Mouse (Mus musculus): Measurements from ENCODE around the gene Rita1.
A peak's percentile ranks its signal among the peaks of the same experiment; 100 is the strongest.

The Rita1 gene

DNA sequence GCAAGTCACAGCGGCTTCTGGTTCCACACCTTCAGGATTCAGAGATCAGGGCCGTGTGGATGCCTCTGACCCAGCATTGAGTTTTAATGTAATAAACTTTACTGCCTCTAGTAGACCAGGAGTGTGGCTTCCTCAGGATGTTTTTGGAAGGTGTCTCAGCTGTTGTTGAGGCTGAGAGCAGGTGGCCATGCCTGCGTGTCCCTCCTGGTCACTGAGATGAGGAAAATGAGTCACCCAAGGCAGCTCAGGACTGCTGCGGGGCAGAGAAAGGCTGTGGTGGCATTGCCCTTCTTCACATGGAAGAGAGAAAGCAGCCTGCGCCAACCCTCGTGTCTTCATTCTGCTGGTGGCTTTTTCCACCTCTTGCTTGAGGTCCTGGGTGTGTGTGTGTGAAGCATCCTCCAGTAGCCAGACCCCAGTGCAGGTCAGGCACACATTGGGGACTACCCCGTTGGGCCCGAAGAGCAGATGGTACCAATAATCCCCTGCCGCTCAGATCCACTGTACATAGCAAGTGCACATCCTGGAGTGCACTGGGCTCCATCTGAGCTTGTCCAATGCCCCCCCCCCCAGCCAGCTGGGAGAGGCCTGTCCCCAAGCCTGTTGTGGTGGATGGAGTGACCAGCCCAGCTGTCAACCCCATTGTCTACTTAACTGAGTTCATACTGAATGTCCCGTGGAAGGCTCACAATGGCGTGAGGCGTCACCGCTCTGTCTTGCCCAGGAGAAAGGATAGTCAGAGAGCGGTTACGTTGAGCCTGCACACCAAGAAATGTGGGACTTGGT is 15.3 kb upstream of the Rita1 start:
- no peak for DNase-seq (ENCODE audit: low spot score)

DNA sequence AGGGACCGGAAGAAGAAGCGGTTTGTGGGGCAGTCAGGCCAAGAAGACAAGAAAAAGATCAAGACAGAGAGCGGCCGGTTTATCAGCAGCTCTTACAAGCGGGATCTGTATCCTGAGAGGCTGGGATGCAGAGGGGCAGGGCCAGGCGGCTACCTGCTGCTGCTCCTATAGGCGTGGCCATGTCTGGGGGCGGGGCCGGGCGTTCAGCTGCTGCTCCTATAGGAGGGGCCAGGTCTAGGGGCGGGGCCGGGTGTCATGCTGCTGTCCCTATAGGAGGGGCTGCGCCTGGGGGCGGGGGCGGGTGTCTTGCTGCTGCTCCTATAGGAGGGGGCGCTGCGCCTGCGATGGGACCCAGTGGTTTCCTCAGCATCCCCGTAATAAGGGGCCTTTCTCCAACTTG is 14.0 kb upstream of the Rita1 start:
- DNase-seq (ENCODE audit: low spot score): no peak

DNA sequence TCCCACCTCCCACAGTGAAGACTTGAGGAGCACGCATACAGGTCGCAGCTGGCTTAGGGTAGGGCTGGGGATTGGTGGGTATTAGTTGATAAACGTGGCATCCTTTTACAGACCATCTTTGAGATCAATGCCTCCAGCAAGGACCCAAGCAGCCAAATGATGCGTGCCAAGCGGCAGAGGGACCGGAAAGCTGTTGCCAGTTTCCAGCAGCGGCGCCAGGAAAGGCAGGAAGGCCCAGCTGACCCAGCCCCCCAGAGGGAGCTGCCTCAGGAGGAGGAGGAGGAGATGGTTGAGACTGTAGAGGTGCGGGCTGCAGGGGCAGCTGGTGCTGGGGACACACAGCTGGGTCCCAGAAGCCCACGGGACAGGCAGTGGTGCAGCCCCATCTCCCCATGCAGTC is 12.0 kb upstream of the Rita1 start:
- DNase-seq (ENCODE audit: low spot score): no peak

DNA sequence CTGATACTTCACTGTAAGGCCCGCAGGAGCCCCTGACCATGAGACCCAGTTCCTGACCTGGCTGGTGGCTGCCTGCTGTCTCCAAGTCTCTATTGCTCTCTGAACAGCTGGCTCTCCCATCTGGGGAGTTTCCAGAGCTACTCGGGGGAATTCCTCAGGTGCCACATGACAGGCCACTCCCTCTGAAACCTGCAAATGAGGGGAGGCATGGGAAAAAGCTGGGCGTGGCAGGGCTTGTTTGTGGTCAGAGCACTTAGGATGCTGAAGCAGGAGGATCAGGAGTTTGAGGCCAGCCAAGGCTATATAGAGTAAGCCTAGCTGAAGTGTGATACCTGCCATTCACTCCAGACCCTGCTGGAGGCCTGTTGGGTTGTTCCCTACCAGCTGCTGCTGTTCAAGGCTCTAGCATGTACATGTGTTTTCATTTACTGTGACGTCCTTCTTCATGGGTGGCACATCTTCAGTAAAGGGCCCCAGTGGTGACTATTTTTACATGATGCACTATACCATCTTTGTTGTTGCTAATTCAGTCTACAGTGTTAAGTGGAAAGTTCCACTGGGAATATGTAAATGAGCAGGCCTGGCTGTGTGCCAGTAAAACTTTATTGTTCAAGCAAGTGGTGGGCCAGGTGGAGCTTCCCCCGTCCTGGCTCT is 9.9 kb upstream of the Rita1 start:
- no peak for DNase-seq (ENCODE audit: low spot score)

DNA sequence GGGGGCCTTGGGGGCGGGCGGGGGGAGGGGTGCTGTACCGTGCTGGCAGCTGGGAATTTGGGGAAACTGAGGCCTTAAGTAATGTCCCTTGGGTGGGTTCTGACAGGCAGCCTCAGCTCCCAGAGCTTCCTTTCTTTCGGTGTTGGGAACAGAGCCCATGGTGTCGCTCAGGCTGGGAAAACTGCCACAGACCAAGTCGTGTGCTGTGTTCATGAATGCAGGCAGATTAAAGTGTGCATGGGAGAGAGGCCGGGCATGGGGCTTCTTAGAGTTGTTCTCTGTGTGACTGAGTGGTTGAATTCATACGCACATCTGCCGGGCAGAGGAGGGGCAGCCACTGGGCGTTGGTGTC is 9.4 kb upstream of the Rita1 start:
- DNase-seq (ENCODE audit: low spot score): no peak

DNA sequence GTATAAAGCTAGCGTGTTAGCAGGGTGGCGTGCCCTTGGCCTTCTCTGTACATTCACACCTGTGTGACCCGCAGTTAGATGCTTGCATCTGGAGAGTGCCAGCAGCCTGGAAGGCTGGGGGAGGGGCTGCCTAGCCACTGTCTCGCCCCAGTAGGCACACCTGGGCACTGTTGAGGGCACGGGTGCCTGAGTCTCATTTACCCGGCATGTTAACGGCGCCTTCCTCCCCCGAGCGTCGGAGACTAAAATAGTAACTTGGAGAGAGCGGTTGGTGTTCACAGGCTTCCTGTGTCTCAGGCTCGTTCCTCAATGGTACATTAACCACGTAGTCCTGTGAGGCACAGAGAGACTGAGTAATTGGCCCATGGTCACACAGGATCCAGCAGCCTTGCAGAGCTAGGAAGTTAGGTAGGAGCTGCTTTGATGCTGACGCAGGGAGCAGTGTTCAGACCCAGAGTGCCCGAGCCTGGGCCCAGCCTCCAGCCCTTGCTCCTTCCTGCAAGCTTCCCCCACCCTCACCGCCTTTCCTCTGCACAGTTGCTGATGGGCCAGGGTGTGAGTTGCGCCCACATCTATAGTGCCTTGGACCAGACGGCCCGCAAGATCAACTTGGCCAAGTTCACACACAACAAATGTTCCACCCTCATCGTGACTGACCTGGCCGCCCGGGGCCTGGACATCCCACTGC is 8.8 kb upstream of the Rita1 start:
- DNase-seq (ENCODE audit: low spot score): no peak

DNA sequence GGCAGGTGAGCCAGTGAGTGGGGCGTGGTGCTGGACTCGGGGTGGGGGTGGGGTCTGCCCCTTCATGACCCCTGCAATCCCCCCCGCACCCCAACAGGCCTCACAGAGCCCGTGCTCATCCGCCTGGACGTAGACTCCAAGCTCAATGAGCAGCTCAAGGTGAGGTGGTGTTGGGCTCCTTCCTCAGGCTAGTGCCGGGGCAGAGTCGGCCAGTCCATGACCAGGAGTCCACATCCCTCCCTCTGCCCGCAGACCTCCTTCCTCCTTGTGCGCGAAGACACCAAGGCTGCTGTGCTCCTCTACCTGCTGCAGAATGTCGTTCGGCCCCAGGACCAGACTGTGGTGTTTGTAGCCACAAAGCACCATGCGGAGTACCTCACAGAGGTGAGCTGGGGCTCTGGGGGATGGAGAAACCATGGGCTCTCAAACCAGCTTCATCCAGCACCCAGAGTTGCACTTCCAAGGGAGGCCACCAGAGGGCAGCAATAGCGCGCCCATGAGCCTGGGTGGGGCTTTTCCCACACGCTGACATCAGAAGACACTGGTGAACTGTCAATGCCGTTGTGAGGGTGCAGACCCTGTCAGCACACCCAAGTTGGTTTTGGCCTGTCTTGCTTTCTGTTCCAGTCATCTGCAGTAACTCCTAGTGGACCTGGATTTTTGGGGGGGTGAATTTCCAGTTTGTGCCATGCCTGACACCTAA is 8.1 kb upstream of the Rita1 start:
- DNase-seq (ENCODE audit: low spot score): peak; percentile 47

DNA sequence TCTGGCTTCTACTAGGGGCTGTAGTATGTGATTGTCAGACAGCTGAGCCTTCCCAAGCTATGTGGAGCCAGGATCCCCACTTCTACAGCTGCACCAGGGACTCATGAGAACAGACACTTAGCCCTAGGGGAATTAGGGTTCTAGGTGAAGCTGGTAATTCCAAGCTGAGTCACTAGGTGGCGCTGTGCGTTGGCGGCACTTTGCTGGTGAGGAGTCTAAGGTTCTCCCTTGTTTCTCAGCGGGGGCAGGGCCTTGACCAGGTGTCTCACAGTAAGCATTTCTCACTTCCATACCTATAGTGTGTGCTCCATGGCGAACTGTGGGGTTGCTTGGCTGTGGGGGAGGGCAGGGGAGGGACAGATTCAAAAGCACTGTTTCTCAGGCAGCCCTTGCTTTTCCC is 6.8 kb upstream of the Rita1 start:
- no peak for DNase-seq (ENCODE audit: low spot score)

DNA sequence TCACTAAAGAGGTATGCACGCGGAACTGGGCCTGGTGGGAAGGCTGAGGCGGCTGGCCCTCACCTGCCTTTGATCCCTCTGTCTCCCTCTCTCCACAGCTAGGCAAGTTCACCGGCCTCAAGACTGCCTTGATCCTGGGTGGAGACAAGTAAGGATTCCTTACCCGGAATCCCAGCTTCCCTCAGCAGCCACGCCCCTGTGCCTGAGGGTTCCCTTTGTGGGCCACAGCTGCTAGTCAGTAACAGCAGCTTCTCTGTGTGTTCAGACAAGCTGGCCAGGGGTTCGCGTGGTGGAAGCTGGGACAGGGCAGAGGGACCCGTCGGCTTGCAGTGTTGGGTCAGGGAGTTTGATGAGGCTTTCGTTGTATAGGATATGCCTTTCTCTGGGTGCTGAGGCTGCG is 6.4 kb upstream of the Rita1 start:
- no peak for DNase-seq (ENCODE audit: low spot score)

DNA sequence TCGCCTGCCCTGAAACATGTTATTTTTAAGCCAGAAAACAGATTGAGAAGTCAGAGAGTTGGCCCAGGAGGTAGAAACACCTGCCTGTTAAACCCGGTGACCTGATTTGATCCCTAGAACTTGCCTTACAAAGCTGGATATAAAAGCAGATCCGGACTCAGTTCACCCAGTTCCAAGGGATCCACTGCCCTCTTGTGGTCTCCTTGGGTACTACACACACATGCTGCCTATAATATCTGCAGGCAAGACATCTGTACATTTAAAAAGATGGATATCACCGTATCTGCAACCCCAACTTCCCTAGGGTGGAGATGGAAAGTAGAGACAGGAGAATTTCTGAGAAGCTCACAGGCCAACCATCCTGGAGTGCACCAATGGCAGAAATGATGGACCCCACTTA is 3.5 kb upstream of the Rita1 start:
- no peak for DNase-seq (ENCODE audit: low spot score)

DNA sequence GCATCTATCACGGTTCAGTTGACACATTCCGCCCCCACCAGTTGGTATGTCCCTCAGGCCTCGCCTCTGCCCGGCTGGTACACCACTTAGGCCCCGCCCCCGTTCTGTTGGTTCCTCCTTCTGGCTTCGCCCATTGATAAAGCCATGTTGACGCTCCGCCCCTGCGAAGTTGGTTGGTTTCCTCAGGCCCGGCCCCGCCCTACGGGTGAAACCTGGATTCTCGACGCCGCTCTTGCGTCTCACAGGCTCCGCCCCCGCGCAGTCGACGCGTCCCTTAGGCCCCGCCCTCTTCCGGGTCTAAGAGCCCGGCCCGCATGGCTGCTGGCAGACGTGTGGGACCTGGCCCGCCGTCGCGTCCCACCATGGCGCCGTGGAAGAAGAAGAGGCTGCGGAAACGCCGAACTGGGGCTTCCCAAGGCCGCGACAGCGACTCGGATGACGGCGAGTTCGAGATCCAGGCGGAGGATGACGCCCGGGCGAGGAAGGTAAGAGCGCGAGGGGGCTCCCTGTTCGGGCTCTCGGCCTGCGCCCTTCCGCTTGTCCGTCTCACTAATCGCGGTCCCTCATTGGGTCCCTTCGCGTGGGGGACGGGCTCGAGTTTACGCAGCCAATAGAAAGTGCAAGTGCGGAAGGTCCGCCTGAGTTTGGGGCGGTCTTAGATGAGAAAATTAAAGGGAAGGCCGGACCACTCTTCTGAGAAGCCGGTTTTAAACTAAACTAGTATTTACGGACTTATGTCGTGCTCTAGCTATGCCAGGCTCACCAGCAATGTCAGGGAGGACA is 624 bp upstream of the Rita1 start:
- DNase-seq (ENCODE audit: low spot score): peak; percentile 100

DNA sequence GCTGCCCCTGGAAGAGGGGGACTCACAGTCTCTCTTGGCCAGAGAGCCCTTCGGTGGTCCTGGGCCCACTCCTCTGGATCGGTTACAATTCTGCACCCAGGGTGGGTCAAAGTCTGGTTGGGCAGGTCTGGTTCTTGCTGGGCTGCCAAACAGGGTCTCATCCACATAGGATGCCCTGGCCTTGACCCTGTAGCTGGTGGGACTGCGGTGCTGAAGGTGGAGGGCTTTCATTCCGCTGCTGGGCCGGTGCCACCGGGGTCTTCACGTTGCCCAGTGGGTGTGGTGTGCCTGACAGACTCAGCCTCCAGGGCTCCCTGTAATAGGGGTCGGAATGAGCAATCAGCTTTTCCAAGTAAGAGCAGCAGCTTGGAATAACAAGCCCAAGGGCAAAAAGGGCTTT is 973 bp downstream of the Rita1 start:
- no peak for DNase-seq (ENCODE audit: low spot score)

DNA sequence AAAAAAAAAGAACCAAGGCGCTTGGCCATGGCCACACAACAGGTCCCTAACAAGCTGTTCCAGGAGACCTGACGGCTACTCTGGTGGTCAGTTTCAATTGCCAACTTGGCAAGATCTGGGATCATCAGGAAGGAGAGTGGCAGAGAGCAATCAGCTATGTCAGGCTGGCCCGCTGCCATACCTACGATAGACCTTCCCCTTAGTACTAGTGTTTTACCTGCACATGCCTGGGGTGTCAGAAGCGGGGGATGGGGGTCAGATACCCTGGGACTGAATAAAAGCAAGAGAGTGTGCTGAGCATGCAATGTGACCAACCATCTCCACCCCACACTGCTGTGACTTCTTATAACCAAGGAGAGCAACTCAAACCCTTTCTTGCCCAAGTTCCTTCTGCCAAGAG is 1.5 kb downstream of the Rita1 start:
- no peak for DNase-seq (ENCODE audit: low spot score)

DNA sequence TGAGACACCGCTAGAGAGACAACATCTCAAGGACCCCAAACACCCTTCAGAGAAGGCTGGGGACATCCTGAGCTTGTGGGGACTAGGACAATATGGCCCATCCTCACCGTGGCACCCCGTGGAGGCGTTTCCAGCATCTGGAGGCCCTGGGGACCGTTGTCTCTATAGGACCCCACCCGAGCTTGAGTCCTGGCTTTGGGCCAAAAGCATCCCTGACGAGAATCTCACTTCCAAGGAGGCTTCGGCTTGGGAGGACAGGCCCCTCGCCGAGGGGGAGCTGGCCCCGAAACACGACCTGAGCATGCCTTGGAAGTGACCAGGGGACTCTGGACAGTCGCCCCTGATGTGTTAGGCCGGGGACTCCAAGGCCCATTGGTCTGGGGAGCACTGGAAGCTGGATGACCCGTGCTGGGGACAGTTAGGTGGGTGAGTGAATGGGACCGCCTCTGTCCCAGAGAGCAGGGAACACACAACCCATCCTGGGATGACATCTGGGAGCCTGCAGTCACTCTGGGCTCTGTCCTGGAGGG is 3.1 kb downstream of the Rita1 start:
- no peak for DNase-seq (ENCODE audit: low spot score)

DNA sequence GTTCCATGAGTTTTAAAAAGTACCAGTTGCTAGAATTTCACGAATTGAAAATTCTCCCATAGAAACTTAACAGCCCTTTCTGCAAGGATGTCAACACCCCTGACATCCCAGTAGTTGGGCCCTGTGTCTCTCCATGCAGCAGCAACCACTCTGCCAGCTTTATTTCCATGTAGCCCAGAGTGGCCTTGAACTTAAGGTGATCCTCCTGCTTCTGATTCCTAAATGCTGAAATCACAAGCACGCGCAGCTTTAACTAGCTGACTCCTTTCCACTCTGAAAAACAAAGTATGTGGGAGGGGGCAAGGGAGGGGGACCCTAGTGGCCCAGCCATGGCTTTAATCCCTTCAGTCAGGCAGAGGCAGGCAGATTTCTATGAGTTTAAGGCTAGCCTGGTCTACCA is 5.1 kb downstream of the Rita1 start:
- no peak for DNase-seq (ENCODE audit: low spot score)

DNA sequence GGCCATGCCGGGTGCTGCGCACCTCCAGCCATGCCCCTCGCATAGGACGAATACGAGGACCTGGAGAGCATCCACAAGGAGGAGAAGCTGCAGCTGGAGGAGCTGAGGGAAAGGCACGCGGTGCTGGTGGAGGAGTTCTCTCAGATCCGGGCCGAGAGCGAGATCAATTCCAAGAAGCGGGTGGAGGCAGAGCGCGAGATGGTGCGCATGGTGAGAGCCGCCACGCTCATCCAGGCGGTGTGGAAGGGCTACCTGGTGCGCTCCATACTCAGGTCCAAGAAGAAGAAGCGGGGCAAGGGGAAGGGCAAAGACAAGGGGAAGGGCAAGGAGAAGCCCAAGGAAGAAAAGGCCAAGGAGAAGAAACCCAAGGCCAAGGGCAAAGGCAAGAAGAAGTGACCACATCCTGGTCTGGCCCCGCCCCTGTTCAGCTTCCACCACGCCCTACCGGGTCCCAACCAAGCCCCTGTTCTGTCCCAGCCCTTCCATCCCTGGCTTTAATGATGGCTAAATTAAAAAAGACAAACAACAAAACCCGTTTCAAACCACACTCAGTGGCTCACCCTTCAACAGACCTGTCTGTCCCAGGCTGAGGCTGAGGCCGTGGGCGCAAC is 5.7 kb downstream of the Rita1 start:
- no peak for DNase-seq (ENCODE audit: low spot score)

DNA sequence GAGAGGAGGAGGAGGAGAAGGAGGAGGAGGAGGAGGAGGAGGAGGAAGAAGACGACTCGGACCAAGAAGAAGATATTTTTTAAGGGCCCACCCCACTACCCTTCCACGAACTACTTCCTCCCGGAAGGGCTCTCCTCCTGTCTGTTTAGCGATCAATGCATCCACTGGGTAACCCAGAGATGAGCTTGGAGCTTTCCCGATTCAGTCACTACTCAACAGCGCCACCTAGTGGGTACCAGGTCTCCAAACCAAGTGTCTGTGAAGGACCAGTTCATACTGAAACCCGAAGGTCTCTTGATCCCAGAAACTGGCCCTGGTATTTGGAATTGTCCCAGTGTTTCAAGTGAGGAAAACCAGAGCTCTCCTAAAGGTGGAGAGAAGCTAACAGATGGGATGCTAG is 6.7 kb downstream of the Rita1 start:
- peak; percentile 73 for DNase-seq (ENCODE audit: low spot score)

DNA sequence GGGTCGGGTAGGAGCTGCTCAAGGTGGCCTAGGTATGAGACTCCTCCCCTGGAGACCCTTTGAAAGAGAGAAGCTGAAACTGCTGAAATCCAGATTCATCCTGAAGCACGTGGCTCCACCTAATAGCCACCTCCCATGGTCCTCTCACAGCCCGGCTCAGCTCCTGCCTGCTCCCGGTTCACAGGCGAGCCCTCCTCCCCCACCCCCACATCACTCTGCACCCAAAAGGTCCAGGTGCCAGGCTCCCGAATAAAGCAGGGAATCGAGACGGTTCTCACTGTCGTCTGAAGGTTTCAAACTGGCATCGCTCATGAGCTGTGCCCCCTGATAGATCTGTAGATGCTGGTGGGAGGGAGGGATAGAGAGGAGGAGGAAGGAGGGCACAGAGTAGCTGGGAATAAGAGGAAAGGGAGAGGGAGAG is 7.1 kb downstream of the Rita1 start:
- DNase-seq (ENCODE audit: low spot score): no peak

DNA sequence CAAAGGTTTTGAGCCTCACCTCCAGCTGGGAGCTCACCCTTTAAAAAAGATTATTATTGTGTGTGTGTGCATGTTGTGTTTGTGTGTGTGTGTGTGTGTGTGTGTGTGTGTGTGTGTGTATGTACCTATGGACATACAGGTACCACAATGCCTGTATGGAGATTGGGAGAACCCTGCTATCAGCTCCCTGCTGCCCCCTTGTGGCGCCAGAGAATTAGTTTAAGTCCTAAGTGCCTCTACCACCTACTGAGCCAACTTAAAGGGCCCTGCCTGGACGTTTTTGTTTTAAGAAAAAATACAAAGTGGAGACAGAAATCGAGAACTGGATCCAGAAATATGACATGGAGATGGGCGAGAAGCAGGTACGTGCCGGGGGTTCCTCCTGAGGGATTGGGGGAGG is 7.5 kb downstream of the Rita1 start:
- no peak for DNase-seq (ENCODE audit: low spot score)

DNA sequence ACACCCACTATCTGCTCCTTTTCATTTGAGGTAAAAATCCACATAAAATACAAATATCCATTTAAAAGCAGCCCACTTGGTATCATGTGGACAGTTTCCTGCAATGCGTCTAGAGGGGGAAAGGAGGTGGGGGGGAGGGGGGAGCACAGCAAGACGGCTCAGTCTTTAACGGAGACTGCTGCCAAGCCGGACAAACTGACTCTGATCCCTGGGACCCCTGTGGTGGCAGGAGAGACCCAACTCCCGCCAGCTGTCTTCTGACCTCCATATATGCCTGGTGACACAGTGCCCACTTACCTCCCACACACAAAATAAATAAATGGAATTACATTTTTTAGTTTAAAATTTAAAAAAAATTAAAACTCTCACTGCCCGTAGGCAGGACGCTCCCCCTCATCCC is 8.9 kb downstream of the Rita1 start:
- DNase-seq (ENCODE audit: low spot score): no peak

DNA sequence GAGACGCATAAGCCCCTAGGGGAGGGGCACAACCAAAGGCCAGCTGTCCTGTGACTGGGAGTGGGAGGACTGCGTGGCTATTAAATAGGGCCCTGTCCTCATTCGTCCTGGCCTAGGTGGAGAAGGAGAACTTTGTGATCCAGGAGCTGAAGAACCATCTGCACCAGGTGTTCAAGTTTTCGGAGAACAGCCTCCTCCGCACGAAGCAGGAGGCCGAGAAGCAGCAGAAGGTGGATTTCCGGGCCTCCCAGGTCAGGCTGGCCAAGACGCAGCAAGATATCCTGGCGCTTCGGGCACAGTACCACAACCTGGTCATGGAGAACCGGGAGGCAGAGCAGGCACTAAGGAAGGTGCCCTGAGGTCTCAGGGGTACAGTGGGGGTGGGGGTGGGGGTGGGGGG is 10.2 kb downstream of the Rita1 start:
- no peak for DNase-seq (ENCODE audit: low spot score)
